Mouse (Mus musculus): ENCODE results near the gene Mars. TPM values are rescaled to one million over a fixed set of nuclear protein-coding genes. Genes with fewer than 3 reads are reported as not detected.

Gene Mars
- polyA plus RNA-seq, 1 experiment from 2014 or later = 104 TPM

GRCm38 (mm10) chr10:127327461-127328145 is 16.0 kb upstream of the Mars start:
- Histone ChIP-seq H3K36me3 (ENCODE audit: control insufficient read depth, insufficient read depth, low read length) (no peaks in the 10 kb centered on the region), H3K9ac (ENCODE audit: low read depth, low read length) (no peak overlapping the region), H3K27ac (ENCODE audit: low read depth, low read length) (no peak overlapping the region), H3K27me3 (ENCODE audit: control insufficient read depth, insufficient read depth, low read length) (peaks cover 84% of the 10 kb centered on the region), H3K4me3 (ENCODE audit: low read depth, low read length) (no peak overlapping the region), H3K9me3 (replicated peaks; ENCODE audit: control insufficient read depth, low read length) (no peaks in the 10 kb centered on the region), H3K4me2 (no peak overlapping the region; the same call in 1 of the 2 replicates), H3K4me1 (ENCODE audit: control insufficient read depth, insufficient read depth, low read length) (peaks cover 11% of the 10 kb centered on the region)
- ATAC-seq (replicated peaks; ENCODE audit: insufficient number of reproducible peaks, low FRiP score, low TSS enrichment) = no peak
- 42% methylated on average over 18 of the region's 18 CpGs for WGBS (ENCODE audit: insufficient replicate concordance)

GRCm38 (mm10) chr10:127326828-127327227 is 15.2 kb upstream of the Mars start:
- Histone ChIP-seq H3K36me3 (ENCODE audit: control insufficient read depth, insufficient read depth, low read length) (no peaks in the 10 kb centered on the region), H3K27ac (ENCODE audit: low read depth, low read length) (no peak overlapping the region), H3K4me3 (ENCODE audit: low read depth, low read length) (peak overlapping the region; percentile 52), H3K4me2 (peak overlapping the region; percentile 88), H3K27me3 (ENCODE audit: control insufficient read depth, insufficient read depth, low read length) (peaks cover 85% of the 10 kb centered on the region), H3K4me1 (ENCODE audit: control insufficient read depth, insufficient read depth, low read length) (peaks cover 11% of the 10 kb centered on the region), H3K9me3 (replicated peaks; ENCODE audit: control insufficient read depth, low read length) (no peaks in the 10 kb centered on the region), H3K9ac (ENCODE audit: low read depth, low read length) (peak overlapping the region; percentile 50; the same call in 1 of the 2 replicates)
- 4% methylated on average over 29 of the region's 29 CpGs for WGBS (ENCODE audit: insufficient replicate concordance)
- ATAC-seq (replicated peaks; ENCODE audit: insufficient number of reproducible peaks, low FRiP score, low TSS enrichment) = no peak

GRCm38 (mm10) chr10:127326017-127326801 is 14.6 kb upstream of the Mars start:
- H3K9ac ChIP-seq (ENCODE audit: low read depth, low read length) = peak overlapping the region; percentile 50; the same call in 1 of the 2 replicates
- ATAC-seq (replicated peaks; ENCODE audit: insufficient number of reproducible peaks, low FRiP score, low TSS enrichment) = no peak
- peaks cover 83% of the 10 kb centered on the region for H3K27me3 ChIP-seq (ENCODE audit: control insufficient read depth, insufficient read depth, low read length)
- no peaks in the 10 kb centered on the region for H3K36me3 ChIP-seq (ENCODE audit: control insufficient read depth, insufficient read depth, low read length)
- WGBS (ENCODE audit: insufficient replicate concordance) = under 1% methylated on average over 54 of the region's 54 CpGs
- peaks cover 11% of the 10 kb centered on the region for H3K4me1 ChIP-seq (ENCODE audit: control insufficient read depth, insufficient read depth, low read length)
- no peak overlapping the region for H3K27ac ChIP-seq (ENCODE audit: low read depth, low read length)
- H3K9me3 ChIP-seq (replicated peaks; ENCODE audit: control insufficient read depth, low read length) = no peaks in the 10 kb centered on the region
- peak overlapping the region; percentile 52 for H3K4me3 ChIP-seq (ENCODE audit: low read depth, low read length)
- H3K4me2 ChIP-seq = peak overlapping the region; percentile 88

- H3K27ac ChIP-seq (ENCODE audit: low read depth, low read length) = no peak overlapping the region
Measured at GRCm38 (mm10) chr10:127325454-127326016, 13.9 kb upstream of the Mars start.

GRCm38 (mm10) chr10:127324495-127324894 is 12.9 kb upstream of the Mars start:
- Histone ChIP-seq H3K27ac (ENCODE audit: low read depth, low read length) (no peak overlapping the region), H3K27me3 (ENCODE audit: control insufficient read depth, insufficient read depth, low read length) (peaks cover 71% of the 10 kb centered on the region), H3K4me1 (ENCODE audit: control insufficient read depth, insufficient read depth, low read length) (peaks cover 11% of the 10 kb centered on the region), H3K9ac (ENCODE audit: low read depth, low read length) (no peak overlapping the region), H3K9me3 (replicated peaks; ENCODE audit: control insufficient read depth, low read length) (no peaks in the 10 kb centered on the region), H3K4me3 (ENCODE audit: low read depth, low read length) (no peak overlapping the region), H3K36me3 (ENCODE audit: control insufficient read depth, insufficient read depth, low read length) (no peaks in the 10 kb centered on the region), H3K4me2 (no peak overlapping the region)
- no peak; the same call in 1 of the 2 replicates for ATAC-seq (replicated peaks; ENCODE audit: insufficient number of reproducible peaks, low FRiP score, low TSS enrichment)
- WGBS (ENCODE audit: insufficient replicate concordance) = 9% methylated on average over 7 of the region's 7 CpGs

More at GRCm38 (mm10) chr10:127325454-127326016, 13.9 kb upstream of the Mars start:
- Histone ChIP-seq H3K9me3 (replicated peaks; ENCODE audit: control insufficient read depth, low read length) (no peaks in the 10 kb centered on the region), H3K4me2 (peak overlapping the region; percentile 88), H3K27me3 (ENCODE audit: control insufficient read depth, insufficient read depth, low read length) (peaks cover 80% of the 10 kb centered on the region), H3K36me3 (ENCODE audit: control insufficient read depth, insufficient read depth, low read length) (no peaks in the 10 kb centered on the region), H3K4me3 (ENCODE audit: low read depth, low read length) (peak overlapping the region; percentile 52), H3K9ac (ENCODE audit: low read depth, low read length) (peak overlapping the region; percentile 50; the same call in 1 of the 2 replicates), H3K4me1 (ENCODE audit: control insufficient read depth, insufficient read depth, low read length) (peaks cover 11% of the 10 kb centered on the region)
- 27% methylated on average over 14 of the region's 14 CpGs for WGBS (ENCODE audit: insufficient replicate concordance)
- ATAC-seq (replicated peaks; ENCODE audit: insufficient number of reproducible peaks, low FRiP score, low TSS enrichment) = no peak

- Histone ChIP-seq H3K36me3 (ENCODE audit: control insufficient read depth, insufficient read depth, low read length) (no peaks in the 10 kb centered on the region), H3K9me3 (replicated peaks; ENCODE audit: control insufficient read depth, low read length) (no peaks in the 10 kb centered on the region), H3K27ac (ENCODE audit: low read depth, low read length) (no peak overlapping the region), H3K9ac (ENCODE audit: low read depth, low read length) (no peak overlapping the region), H3K27me3 (ENCODE audit: control insufficient read depth, insufficient read depth, low read length) (peaks cover 61% of the 10 kb centered on the region), H3K4me2 (no peak overlapping the region), H3K4me3 (ENCODE audit: low read depth, low read length) (no peak overlapping the region), H3K4me1 (ENCODE audit: control insufficient read depth, insufficient read depth, low read length) (peaks cover 11% of the 10 kb centered on the region)
- no peak for ATAC-seq (replicated peaks; ENCODE audit: insufficient number of reproducible peaks, low FRiP score, low TSS enrichment)
- 60% methylated on average over 17 of the region's 17 CpGs for WGBS (ENCODE audit: insufficient replicate concordance)
Measured at GRCm38 (mm10) chr10:127323131-127323855, 11.7 kb upstream of the Mars start.

GRCm38 (mm10) chr10:127322669-127323068 is 11.1 kb upstream of the Mars start:
- no peak overlapping the region for H3K4me3 ChIP-seq (ENCODE audit: low read depth, low read length)
- H3K27me3 ChIP-seq (ENCODE audit: control insufficient read depth, insufficient read depth, low read length) = peaks cover 56% of the 10 kb centered on the region
- no peak overlapping the region for H3K27ac ChIP-seq (ENCODE audit: low read depth, low read length)
- ATAC-seq (replicated peaks; ENCODE audit: insufficient number of reproducible peaks, low FRiP score, low TSS enrichment) = no peak
- 60% methylated on average over 4 of the region's 4 CpGs for WGBS (ENCODE audit: insufficient replicate concordance)
- H3K36me3 ChIP-seq (ENCODE audit: control insufficient read depth, insufficient read depth, low read length) = no peaks in the 10 kb centered on the region
- no peaks in the 10 kb centered on the region for H3K9me3 ChIP-seq (replicated peaks; ENCODE audit: control insufficient read depth, low read length)
- H3K4me2 ChIP-seq = no peak overlapping the region
- H3K4me1 ChIP-seq (ENCODE audit: control insufficient read depth, insufficient read depth, low read length) = peaks cover 11% of the 10 kb centered on the region
- no peak overlapping the region for H3K9ac ChIP-seq (ENCODE audit: low read depth, low read length)

- ATAC-seq (replicated peaks; ENCODE audit: insufficient number of reproducible peaks, low FRiP score, low TSS enrichment) = no peak
- Histone ChIP-seq H3K4me3 (ENCODE audit: low read depth, low read length) (no peak overlapping the region), H3K27me3 (ENCODE audit: control insufficient read depth, insufficient read depth, low read length) (peaks cover 52% of the 10 kb centered on the region), H3K4me2 (no peak overlapping the region), H3K27ac (ENCODE audit: low read depth, low read length) (no peak overlapping the region), H3K9ac (ENCODE audit: low read depth, low read length) (no peak overlapping the region), H3K9me3 (replicated peaks; ENCODE audit: control insufficient read depth, low read length) (no peaks in the 10 kb centered on the region), H3K4me1 (ENCODE audit: control insufficient read depth, insufficient read depth, low read length) (peaks cover 11% of the 10 kb centered on the region), H3K36me3 (ENCODE audit: control insufficient read depth, insufficient read depth, low read length) (no peaks in the 10 kb centered on the region)
- 48% methylated on average over 13 of the region's 13 CpGs for WGBS (ENCODE audit: insufficient replicate concordance)
Measured at GRCm38 (mm10) chr10:127322178-127322577, 10.6 kb upstream of the Mars start.
